Mouse (Mus musculus) midbrain, embryonic 16.5 days (tissue): ENCODE measurements around the gene BC024978. TPM values are rescaled to one million over a fixed set of nuclear protein-coding genes. Genes with fewer than 3 reads are reported as not detected.

Experiments
- ATAC-seq: fragments of 200-750 bp; cut with Nextera tagmentation; 2 replicates; pipeline ENCODE4 v1.8.0; 2017; ENCODE audit warnings: moderate TSS enrichment
- H3K27ac ChIP-seq: fragments of 300-500 bp; sonication (generic); 2 replicates; pipeline ENCODE4 v1.5.1; 2014; ENCODE audit warnings: mild to moderate bottlenecking, low read length, mixed read lengths
- H3K27me3 ChIP-seq: fragments of 300-500 bp; sonication (generic); 2 replicates; pipeline ENCODE4 v1.6.1; 2014; ENCODE audit warnings: low read depth, low read length, mixed read lengths; ENCODE audit not compliant: control insufficient read depth, insufficient read depth
- H3K36me3 ChIP-seq: fragments of 300-500 bp; sonication (generic); 2 replicates; pipeline ENCODE4 v1.6.1; 2014; ENCODE audit warnings: mild to moderate bottlenecking, low read length, moderate library complexity, mixed read lengths; ENCODE audit not compliant: control insufficient read depth, insufficient read depth
- H3K4me1 ChIP-seq: fragments of 300-500 bp; sonication (generic); 2 replicates; pipeline ENCODE4 v1.6.1; 2014; ENCODE audit warnings: mild to moderate bottlenecking, low read length, mixed read lengths; ENCODE audit not compliant: control insufficient read depth, insufficient read depth
- H3K4me2 ChIP-seq: fragments of 300-500 bp; sonication (generic); 2 replicates; pipeline ENCODE4 v1.6.1; 2014; ENCODE audit warnings: mild to moderate bottlenecking, low read length, mixed read lengths
- H3K4me3 ChIP-seq: fragments of 300-500 bp; sonication (generic); 2 replicates; pipeline ENCODE4 v1.5.1; 2014; ENCODE audit warnings: low read depth, mild to moderate bottlenecking, low read length, moderate library complexity, mixed read lengths
- H3K9ac ChIP-seq: fragments of 300-500 bp; sonication (generic); 2 replicates; pipeline ENCODE4 v1.6.1; 2014; ENCODE audit warnings: low read depth, low read length, mixed read lengths
- H3K9me3 ChIP-seq: fragments of 300-500 bp; sonication (generic); replicated peaks from 2 replicates; pipeline ENCODE4 v1.6.1; 2014; ENCODE audit warnings: mild to moderate bottlenecking, low read length, mixed read lengths; ENCODE audit not compliant: control insufficient read depth, poor library complexity, severe bottlenecking
- WGBS: fragments of 180-500 bp; shearing (Covaris S2); extraction: QIAGEN DNeasy Blood & Tissue Kit; methylation state at CpG from one replicate; pipeline ENCODE4 v1.1.7; 2014; 5-methylcytosine and 5-hydroxymethylcytosine counted together
- microRNA counts: library from miRNA; unstranded; fragments of <30 nt; microRNA quantifications from one replicate; lab custom pipeline; 2016
- microRNA-seq: library from miRNA; unstranded; fragments of <30 nt; microRNA quantifications from one replicate; pipeline ENCODE4, GENCODE M21; 2017
- polyA plus RNA-seq: library from polyadenylated mRNA; unstranded; fragments of >200 nt; fragmentation: Nextera tagmentation; extraction: Ambion mirVana; gene quantifications from 2 replicates; pipeline ENCODE4 v1.2.1, GENCODE M21; 2015

BC024978 gene
- polyA plus RNA-seq, 1 experiment from 2014 or later, result 4.1 TPM

GRCm38 (mm10) chr7:27257852-27258204 lies 62.2 kb downstream of the BC024978 start:
- H3K27me3 ChIP-seq, result no peaks in the 10 kb centered on the region
- no peak; the same call in 1 of the 2 replicates for ATAC-seq
- peaks cover 27% of the 10 kb centered on the region for H3K4me1 ChIP-seq
- H3K9ac ChIP-seq, result no peak overlapping the region; the same call in 1 of the 2 replicates
- peak overlapping the region; percentile 91 for H3K27ac ChIP-seq
- peaks cover 4% of the 10 kb centered on the region for H3K36me3 ChIP-seq
- WGBS, result 0% methylated on average over 4 of the region's 6 CpGs
- H3K4me2 ChIP-seq, result peak overlapping the region; percentile 81
- H3K9me3 ChIP-seq, result no peaks in the 10 kb centered on the region
- peak overlapping the region; percentile 92 for H3K4me3 ChIP-seq

GRCm38 (mm10) chr7:27258205-27258899 lies 62.8 kb downstream of the BC024978 start, which contains the start of gene Numbl:
Gene Numbl (plus strand): TSS chr7:27258433.
- Histone ChIP-seq H3K36me3 (peaks cover 10% of the 10 kb centered on the region), H3K4me1 (peaks cover 27% of the 10 kb centered on the region), H3K4me3 (peak within 1 kb of the TSS; percentile 92), H3K4me2 (peak within 1 kb of the TSS; percentile 81), H3K27ac (peak within 1 kb of the TSS; percentile 91), H3K27me3 (no peaks in the 10 kb centered on the region), H3K9ac (peak within 1 kb of the TSS; percentile 90), H3K9me3 (no peaks in the 10 kb centered on the region)
- ATAC-seq, result peak; percentile 69
- under 1% methylated on average over 46 of the region's 47 CpGs for WGBS

- 1% methylated on average over 9 of the region's 9 CpGs for whole genome bisulfite sequencing
- Histone ChIP-seq H3K4me3 (peak overlapping the region; percentile 92), H3K4me1 (peaks cover 27% of the 10 kb centered on the region), H3K4me2 (peak overlapping the region; percentile 81), H3K9me3 (no peaks in the 10 kb centered on the region), H3K9ac (peak overlapping the region; percentile 90), H3K27ac (peak overlapping the region; percentile 91), H3K36me3 (peaks cover 16% of the 10 kb centered on the region), H3K27me3 (no peaks in the 10 kb centered on the region)
- ATAC-seq, result peak; percentile 18
Observed at GRCm38 (mm10) chr7:27259271-27259721, 63.7 kb downstream of the BC024978 start.

- Histone ChIP-seq H3K9ac (peak overlapping the region; percentile 90), H3K27ac (peak overlapping the region; percentile 91), H3K36me3 (peaks cover 20% of the 10 kb centered on the region), H3K4me1 (peaks cover 27% of the 10 kb centered on the region), H3K4me2 (peak overlapping the region; percentile 81), H3K27me3 (no peaks in the 10 kb centered on the region), H3K4me3 (peak overlapping the region; percentile 92), H3K9me3 (no peaks in the 10 kb centered on the region)
- peak; percentile 14 for ATAC-seq
- WGBS, result 12% methylated on average over 5 of the region's 5 CpGs
Observed at GRCm38 (mm10) chr7:27259771-27260170, 64.2 kb downstream of the BC024978 start.

MicroRNAs within 50 kb of the gene (microRNA counts, 519-probe panel; counts per million panel counts)
- microRNA mmu-miR-1191 (lab: Ali Mortazavi, UCI), result 1,299 counts per million, percentile 25 among the panel's probes with 10 or more counts

Small RNA genes lying within 50 kb of the gene (microRNA-seq; reads per million reads assigned to microRNA genes)
- gene Mir1191 (2.6 reads per million, percentile 12 among the genes with 10 or more reads in this experiment), gene Mir3101 (1.2 reads per million)

Other genes starting within 250 kb of the BC024978 start
- not detected in 2 replicates for gene Cyp2a12, start 166.7 kb upstream of the BC024978 start, polyA plus RNA-seq
- 0.15 TPM in 1 of 2 replicates, not detected in the other for gene Cyp2f2, start 75.9 kb upstream of the BC024978 start, polyA plus RNA-seq
- 0.21 and 0.25 TPM in 2 replicates for gene Cyp2t4, start 42.1 kb upstream of the BC024978 start, polyA plus RNA-seq
- gene Egln2, start 29.0 kb upstream of the BC024978 start, polyA plus RNA-seq, result 91.5 and 95.7 TPM in 2 replicates
- 104 and 106 TPM in 2 replicates for gene Rab4b, start 16.9 kb upstream of the BC024978 start, polyA plus RNA-seq
- 0.54 and 0.72 TPM in 2 replicates for gene Gm21983, start 14.7 kb upstream of the BC024978 start, polyA plus RNA-seq
- 18.2 and 18.8 TPM in 2 replicates for gene Mia, start 14.6 kb upstream of the BC024978 start, polyA plus RNA-seq
- 192 and 197 TPM in 2 replicates for gene Snrpa, start 490 bp downstream of the BC024978 start, polyA plus RNA-seq
- 6.0 and 7.0 TPM in 2 replicates for gene Itpkc, start 32.9 kb downstream of the BC024978 start, polyA plus RNA-seq
- 21.1 and 23.7 TPM in 2 replicates for gene Coq8b, start 37.2 kb downstream of the BC024978 start, polyA plus RNA-seq
- 51.2 and 53.6 TPM in 2 replicates for gene Numbl, start 62.7 kb downstream of the BC024978 start, polyA plus RNA-seq
- 14.1 and 14.3 TPM in 2 replicates for gene Ltbp4, start 141.9 kb downstream of the BC024978 start, polyA plus RNA-seq
- gene Shkbp1, start 160.2 kb downstream of the BC024978 start, polyA plus RNA-seq, result 47.4 and 55.1 TPM in 2 replicates
- not detected in 2 replicates for gene Gm20479, start 161.6 kb downstream of the BC024978 start, polyA plus RNA-seq